Mouse (Mus musculus) hindbrain, embryonic 13.5 days (tissue): ENCODE measurements around the gene Plch2. TPM values are rescaled to one million over a fixed set of nuclear protein-coding genes. Genes with fewer than 3 reads are reported as not detected.

Source experiments
- ATAC-seq: fragments of 200-750 bp; cut with Nextera tagmentation; 2 replicates; pipeline ENCODE4 v1.8.0; 2017; ENCODE audit warnings: moderate TSS enrichment; ENCODE audit not compliant: low FRiP score
- H3K27ac ChIP-seq: fragments of 300-500 bp; sonication (generic); 2 replicates; pipeline ENCODE4 v1.5.1; 2015; ENCODE audit warnings: inconsistent platforms, mild to moderate bottlenecking, moderate library complexity
- H3K27me3 ChIP-seq: fragments of 300-500 bp; sonication (generic); 2 replicates; pipeline ENCODE4 v1.6.1; 2015; ENCODE audit warnings: mild to moderate bottlenecking, inconsistent platforms
- H3K36me3 ChIP-seq: fragments of 300-500 bp; sonication (generic); 2 replicates; pipeline ENCODE4 v1.6.1; 2015; ENCODE audit warnings: mild to moderate bottlenecking, inconsistent platforms
- H3K4me1 ChIP-seq: fragments of 300-500 bp; sonication (generic); replicated peaks from 2 replicates; pipeline ENCODE4 v1.6.1; 2015; ENCODE audit warnings: inconsistent platforms
- H3K4me2 ChIP-seq: fragments of 300-500 bp; sonication (generic); 2 replicates; pipeline ENCODE4 v1.6.1; 2015; ENCODE audit warnings: inconsistent platforms, mild to moderate bottlenecking, moderate library complexity
- H3K4me3 ChIP-seq: fragments of 300-500 bp; sonication (generic); 2 replicates; pipeline ENCODE4 v1.5.1; 2015; ENCODE audit warnings: mild to moderate bottlenecking, inconsistent platforms
- H3K9ac ChIP-seq: fragments of 300-500 bp; sonication (generic); 2 replicates; pipeline ENCODE4 v1.6.1; 2015; ENCODE audit warnings: mild to moderate bottlenecking, inconsistent platforms
- H3K9me3 ChIP-seq: fragments of 300-500 bp; sonication (generic); 2 replicates; pipeline ENCODE4 v1.6.1; 2016; ENCODE audit warnings: inconsistent platforms
- WGBS: fragments of 180-500 bp; shearing (Covaris S2); methylation state at CpG from one replicate; pipeline ENCODE4 v1.1.7; 2015; 5-methylcytosine and 5-hydroxymethylcytosine counted together
- polyA plus RNA-seq: library from polyadenylated mRNA; unstranded; fragments of >200 nt; fragmentation: Nextera tagmentation; extraction: Ambion mirVana; gene quantifications from 2 replicates; pipeline ENCODE4 v1.2.1, GENCODE M21; 2015

The Plch2 gene
- polyA plus RNA-seq, 1 experiment from 2014 or later = 8.4 TPM

DNA sequence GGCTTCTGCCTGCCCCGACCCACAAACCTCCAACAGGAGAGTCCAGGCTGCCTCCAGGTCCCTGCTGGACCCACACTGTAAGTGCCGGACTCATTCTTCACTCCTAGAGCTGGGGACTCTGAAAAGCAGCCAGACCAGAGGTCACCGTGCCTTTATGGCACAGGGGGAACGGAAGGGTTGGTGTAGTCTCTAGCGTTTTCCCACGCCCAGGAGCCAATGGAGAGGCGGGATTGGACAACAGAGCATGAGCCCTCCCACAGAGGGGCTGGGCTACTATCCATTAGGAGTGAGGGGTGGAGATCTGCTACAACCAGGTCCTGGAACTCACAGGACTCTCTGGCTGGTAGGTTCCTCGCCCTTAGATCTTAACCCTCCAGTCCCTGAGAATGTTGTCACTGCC is 110.3 kb downstream of the Plch2 start:
- H3K27ac ChIP-seq = peak overlapping the region; percentile 58; the same call in 1 of the 2 replicates
- peaks cover 44% of the 10 kb centered on the region for H3K4me1 ChIP-seq
- no peaks in the 10 kb centered on the region for H3K9me3 ChIP-seq
- peaks cover 13% of the 10 kb centered on the region for H3K27me3 ChIP-seq
- WGBS = 2% methylated on average over 8 of the region's 8 CpGs
- ATAC-seq = peak; percentile 81
- H3K9ac ChIP-seq = peak overlapping the region; percentile 60
- no peaks in the 10 kb centered on the region for H3K36me3 ChIP-seq
- H3K4me2 ChIP-seq = peak overlapping the region; percentile 55
- H3K4me3 ChIP-seq = peak overlapping the region; percentile 33

- H3K4me3 ChIP-seq = no peak overlapping the region
- no peak overlapping the region for H3K9ac ChIP-seq
- no peak overlapping the region for H3K4me2 ChIP-seq
- peaks cover 34% of the 10 kb centered on the region for H3K4me1 ChIP-seq
- 0 out of 2 replicates have a peak, but pooled peaks cover 4% of the 10 kb centered on the region for H3K27me3 ChIP-seq
- 20% methylated on average over 2 of the region's 2 CpGs for WGBS
- H3K36me3 ChIP-seq = no peaks in the 10 kb centered on the region
- no peak overlapping the region for H3K27ac ChIP-seq
- peak; percentile 58; the same call in 1 of the 2 replicates for ATAC-seq
- H3K9me3 ChIP-seq = no peaks in the 10 kb centered on the region
Measured at GRCm38 (mm10) chr4:154944121-154944590, 112.4 kb downstream of the Plch2 start.

GRCm38 (mm10) chr4:154943323-154944039 is 113.1 kb downstream of the Plch2 start:
- ATAC-seq = no peak
- Histone ChIP-seq H3K27me3 (no peaks in the 10 kb centered on the region), H3K36me3 (no peaks in the 10 kb centered on the region), H3K4me1 (peaks cover 28% of the 10 kb centered on the region), H3K27ac (no peak overlapping the region), H3K4me2 (no peak overlapping the region), H3K9me3 (no peaks in the 10 kb centered on the region), H3K9ac (no peak overlapping the region), H3K4me3 (no peak overlapping the region)
- WGBS = 90% methylated on average over 6 of the region's 6 CpGs

- no peak overlapping the region for H3K4me3 ChIP-seq
- H3K9ac ChIP-seq = no peak overlapping the region
- no peak for ATAC-seq
- WGBS = 84% methylated on average over 10 of the region's 10 CpGs
- no peak overlapping the region for H3K27ac ChIP-seq
- no peaks in the 10 kb centered on the region for H3K27me3 ChIP-seq
- H3K9me3 ChIP-seq = no peaks in the 10 kb centered on the region
- H3K4me2 ChIP-seq = no peak overlapping the region
- H3K4me1 ChIP-seq = peaks cover 22% of the 10 kb centered on the region
- no peaks in the 10 kb centered on the region for H3K36me3 ChIP-seq
Measured at GRCm38 (mm10) chr4:154942632-154943322, 113.8 kb downstream of the Plch2 start.

DNA sequence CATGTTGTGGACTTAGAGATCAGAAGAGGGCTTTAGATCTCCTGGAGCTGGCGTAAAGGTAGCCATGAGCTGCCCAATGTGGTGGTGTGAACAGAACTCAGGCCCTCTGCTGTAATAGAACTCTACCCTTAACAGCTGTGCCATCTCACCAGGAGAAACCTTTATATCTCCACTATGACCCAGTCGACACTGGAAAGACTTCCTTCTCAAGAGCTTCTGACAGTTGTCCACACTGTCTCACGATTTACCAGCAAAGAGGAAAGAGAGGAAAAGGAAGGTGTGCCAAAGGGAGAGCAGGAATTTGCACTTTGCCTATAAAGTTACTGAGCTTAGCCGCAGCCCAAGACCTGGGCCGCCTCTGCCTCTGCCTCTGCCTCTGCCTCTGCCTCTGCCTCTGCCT is 114.8 kb downstream of the Plch2 start:
- no peak overlapping the region for H3K4me3 ChIP-seq
- no peak overlapping the region for H3K4me2 ChIP-seq
- H3K27me3 ChIP-seq = no peaks in the 10 kb centered on the region
- H3K27ac ChIP-seq = no peak overlapping the region
- ATAC-seq = no peak
- no peak overlapping the region for H3K9ac ChIP-seq
- H3K4me1 ChIP-seq = peaks cover 22% of the 10 kb centered on the region
- H3K36me3 ChIP-seq = no peaks in the 10 kb centered on the region
- WGBS = 95% methylated on average over 5 of the region's 5 CpGs
- no peaks in the 10 kb centered on the region for H3K9me3 ChIP-seq

DNA sequence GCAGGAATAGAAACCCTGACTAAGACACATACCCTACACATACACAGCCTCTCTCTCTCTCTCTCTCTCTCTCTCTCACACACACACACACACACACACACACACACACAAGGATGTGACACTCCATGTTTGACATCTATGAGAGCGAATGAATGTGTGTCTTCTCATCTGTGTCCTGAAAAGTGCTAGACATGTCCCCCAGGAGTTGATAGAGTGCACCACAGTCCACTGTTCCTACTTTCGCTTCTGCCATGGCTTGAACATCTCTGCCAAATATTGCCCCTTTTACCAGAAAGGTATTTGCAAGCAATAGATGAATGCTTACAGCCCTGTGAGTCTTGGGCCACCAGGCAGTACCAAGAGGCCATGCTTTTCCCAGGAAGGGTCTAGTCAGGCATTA is 116.4 kb downstream of the Plch2 start:
- Histone ChIP-seq H3K36me3 (no peaks in the 10 kb centered on the region), H3K27ac (no peak overlapping the region), H3K9ac (no peak overlapping the region), H3K4me1 (peaks cover 7% of the 10 kb centered on the region), H3K27me3 (no peaks in the 10 kb centered on the region), H3K4me2 (no peak overlapping the region), H3K9me3 (no peaks in the 10 kb centered on the region), H3K4me3 (no peak overlapping the region)
- 94% methylated on average over 2 of the region's 2 CpGs for WGBS
- no peak for ATAC-seq

- no peak for ATAC-seq
- Histone ChIP-seq H3K36me3 (no peaks in the 10 kb centered on the region), H3K4me1 (0 out of 2 replicates have a peak, but pooled peaks cover 4% of the 10 kb centered on the region), H3K4me2 (no peak overlapping the region), H3K27me3 (no peaks in the 10 kb centered on the region), H3K9ac (no peak overlapping the region), H3K9me3 (no peaks in the 10 kb centered on the region), H3K4me3 (no peak overlapping the region), H3K27ac (no peak overlapping the region)
- WGBS = 89% methylated on average over 1 of the region's 1 CpGs
Measured at GRCm38 (mm10) chr4:154937746-154938145, 118.8 kb downstream of the Plch2 start.

- Histone ChIP-seq H3K4me2 (no peak overlapping the region), H3K9ac (no peak overlapping the region), H3K27me3 (no peaks in the 10 kb centered on the region), H3K36me3 (no peaks in the 10 kb centered on the region), H3K4me1 (0 out of 2 replicates have a peak, but pooled peaks cover 4% of the 10 kb centered on the region), H3K9me3 (no peaks in the 10 kb centered on the region), H3K27ac (no peak overlapping the region), H3K4me3 (no peak overlapping the region)
- no peak for ATAC-seq
- WGBS = 61% methylated on average over 8 of the region's 8 CpGs
Measured at GRCm38 (mm10) chr4:154936542-154937255, 119.9 kb downstream of the Plch2 start.

GRCm38 (mm10) chr4:154935788-154936187 is 120.8 kb downstream of the Plch2 start:
- Histone ChIP-seq H3K27me3 (no peaks in the 10 kb centered on the region), H3K4me3 (no peak overlapping the region), H3K9ac (no peak overlapping the region), H3K4me1 (0 out of 2 replicates have a peak, but pooled peaks cover 4% of the 10 kb centered on the region), H3K36me3 (no peaks in the 10 kb centered on the region), H3K4me2 (no peak overlapping the region), H3K27ac (no peak overlapping the region), H3K9me3 (no peaks in the 10 kb centered on the region)
- 81% methylated on average over 7 of the region's 7 CpGs for WGBS
- no peak for ATAC-seq

- ATAC-seq = no peak
- Histone ChIP-seq H3K4me3 (no peak overlapping the region), H3K9ac (no peak overlapping the region), H3K9me3 (no peaks in the 10 kb centered on the region), H3K36me3 (no peaks in the 10 kb centered on the region), H3K4me2 (no peak overlapping the region), H3K27me3 (no peaks in the 10 kb centered on the region), H3K4me1 (0 out of 2 replicates have a peak, but pooled peaks cover 4% of the 10 kb centered on the region), H3K27ac (no peak overlapping the region)
- 94% methylated on average over 2 of the region's 2 CpGs for WGBS
Measured at GRCm38 (mm10) chr4:154934800-154935199, 121.8 kb downstream of the Plch2 start.

GRCm38 (mm10) chr4:154933306-154933907 is 123.2 kb downstream of the Plch2 start:
- H3K27ac ChIP-seq = no peak overlapping the region
- H3K36me3 ChIP-seq = no peaks in the 10 kb centered on the region
- 70% methylated on average over 13 of the region's 13 CpGs for WGBS
- H3K9me3 ChIP-seq = no peaks in the 10 kb centered on the region
- H3K4me1 ChIP-seq = peaks cover 8% of the 10 kb centered on the region; the same call in 1 of the 2 replicates
- H3K27me3 ChIP-seq = no peaks in the 10 kb centered on the region
- no peak for ATAC-seq
- no peak overlapping the region for H3K4me2 ChIP-seq
- H3K4me3 ChIP-seq = no peak overlapping the region
- no peak overlapping the region for H3K9ac ChIP-seq
